In the genomic region with DNA sequence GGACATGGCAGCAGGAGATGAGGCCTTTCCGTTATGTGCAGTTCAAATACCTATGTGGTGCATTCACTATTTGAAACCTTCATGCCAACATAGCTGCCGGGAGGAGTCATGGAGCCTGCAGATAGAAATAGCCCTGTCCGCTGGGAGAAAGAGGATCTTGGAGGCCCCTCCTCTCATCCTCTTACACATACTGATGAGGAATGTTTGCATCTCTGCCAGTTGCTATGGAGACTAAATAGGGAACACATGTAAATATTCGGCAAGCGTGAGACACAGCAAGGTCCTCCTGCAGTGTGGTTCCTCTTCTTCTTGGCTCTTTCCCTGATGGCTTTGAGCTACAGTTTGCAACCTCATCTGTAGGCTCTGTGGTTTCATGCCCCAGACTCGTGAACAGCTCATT, we compare ENCODE assay signal across 8 mouse cellular contexts. TPM values are rescaled to one million over a fixed set of nuclear protein-coding genes. Genes with fewer than 3 reads are reported as not detected.
A peak's percentile ranks its signal among the peaks of the same experiment; 100 is the strongest.
DNase-seq lines count a peak whose midpoint lies in the region; ATAC-seq and TF ChIP-seq lines count a peak whose summit lies in the region.

No protein-coding gene starts in this region.

- no peaks in the 10 kb centered on the region for H3K4me1 ChIP-seq in heart, postnatal 0 days (ENCODE audit: control insufficient read depth, insufficient read depth)
- no peaks in the 10 kb centered on the region for H3K4me1 ChIP-seq in liver, embryonic 13.5 days (replicated peaks)

- DNase-seq in left cerebral cortex, adult 11 months (ENCODE audit: low spot score), result peak; percentile 30
- DNase-seq in left cerebral cortex, postnatal 4 days, result no peak
- DNase-seq in embryo, embryonic 9.5 days (ENCODE audit: extremely low spot score), result peak; percentile 31
- peak; percentile 59 for DNase-seq in heart, postnatal 0 days (ENCODE audit: low spot score)
- peak; percentile 1 for DNase-seq in liver, embryonic 13.5 days
- DNase-seq in naive thymus-derived CD4-positive, alpha-beta T cell, adult 2 months (ENCODE audit: low read depth), result peak; percentile 13
- no peak for DNase-seq in adrenal gland, postnatal 25 days
- no peak for DNase-seq in kidney, postnatal 14 days

- no peak overlapping the region for H3K4me2 ChIP-seq in heart, postnatal 0 days (ENCODE audit: low read depth, low read length)
- no peak overlapping the region for H3K4me2 ChIP-seq in liver, embryonic 13.5 days

- no peak for TF ChIP-seq CTCF in heart, postnatal 0 days (IDR thresholded peaks at IDR 0.05; ENCODE audit: low read depth)

- 18% methylated on average over 6 of the region's 6 CpGs for WGBS in heart, postnatal 0 days
- WGBS in liver, embryonic 13.5 days (ENCODE audit: insufficient replicate concordance), result 24% methylated on average over 6 of the region's 6 CpGs

- intact Hi-C loops in left cerebral cortex, postnatal 4 days (cut with DNase I), result no loop called here

- 0 out of 2 replicates have a peak, but pooled peaks cover 3% of the 10 kb centered on the region for H3K27me3 ChIP-seq in heart, postnatal 0 days (ENCODE audit: control insufficient read depth, insufficient read depth, low read length)
- H3K27me3 ChIP-seq in liver, embryonic 13.5 days, result no peaks in the 10 kb centered on the region

- H3K9me3 ChIP-seq in heart, postnatal 0 days (replicated peaks; ENCODE audit: control insufficient read depth, low read length), result no peaks in the 10 kb centered on the region
- no peaks in the 10 kb centered on the region for H3K9me3 ChIP-seq in liver, embryonic 13.5 days (replicated peaks)

- peak; percentile 73 for ATAC-seq in heart, postnatal 0 days (ENCODE audit: insufficient read depth, low read depth)
- peak; percentile 39; the same call in 1 of the 2 replicates for ATAC-seq in liver, embryonic 13.5 days (ENCODE audit: low read depth)

- H3K27ac ChIP-seq in heart, postnatal 0 days (ENCODE audit: low read depth), result no peak overlapping the region
- H3K27ac ChIP-seq in liver, embryonic 13.5 days, result no peak overlapping the region

- TF ChIP-seq EP300 in heart, postnatal 0 days (IDR thresholded peaks at IDR 0.05; ENCODE audit: low read depth), result no peak

- no peak overlapping the region for H3K9ac ChIP-seq in heart, postnatal 0 days (replicated peaks; ENCODE audit: low read depth, low read length)
- no peak overlapping the region for H3K9ac ChIP-seq in liver, embryonic 13.5 days

- H3K36me3 ChIP-seq in heart, postnatal 0 days (replicated peaks; ENCODE audit: control insufficient read depth, insufficient read depth, low read length), result no peaks in the 10 kb centered on the region
- no peaks in the 10 kb centered on the region for H3K36me3 ChIP-seq in liver, embryonic 13.5 days

- no peak overlapping the region for H3K4me3 ChIP-seq in heart, postnatal 0 days (ENCODE audit: low read depth, low read length)
- H3K4me3 ChIP-seq in liver, embryonic 13.5 days (replicated peaks), result no peak overlapping the region

RNA-seq across cellular contexts. Expression of a gene that starts 42.5 kb away (rescaled TPM):
- total RNA-seq in left cerebral cortex, postnatal 4 days (2021), result 10 to 100 TPM; 10.6 to 11.0 TPM
- total RNA-seq in heart, postnatal 0 days (2014; rRNA removed; ENCODE audit: low replicate concordance), result 12.5 and 25.8 TPM in 2 replicates
- 7.4 and 9.3 TPM in 2 replicates for polyA plus RNA-seq in heart, postnatal 0 days (2015; fragmentation: Nextera tagmentation; extraction: Ambion mirVana)
- polyA plus RNA-seq in liver, embryonic 13.5 days (2015; fragmentation: Nextera tagmentation; extraction: Ambion mirVana), result 15.1 and 19.5 TPM in 2 replicates
- 38.5 and 76.1 TPM in 2 replicates for total RNA-seq in adrenal gland, postnatal 25 days (2021)

Comparison
In these comparisons a context has a peak if more than half of its experiments do, and no peak if none do; other contexts are left out.
1. DNase-seq: peak in left cerebral cortex, adult 11 months (single experiment), embryo, embryonic 9.5 days (single experiment), heart, postnatal 0 days (single experiment), liver, embryonic 13.5 days (single experiment) and naive thymus-derived CD4-positive, alpha-beta T cell, adult 2 months (single experiment); none in left cerebral cortex, postnatal 4 days (single experiment), adrenal gland, postnatal 25 days (single experiment) and kidney, postnatal 14 days (single experiment).